Mouse (Mus musculus) heart, adult 8-10 months (tissue): ENCODE results near the gene Rexo5. TPM values are rescaled to one million over a fixed set of nuclear protein-coding genes. Genes with fewer than 3 reads are reported as not detected.
A peak's percentile ranks its signal among the peaks of the same experiment; 100 is the strongest.

Source experiments
- DNase-seq: peaks from one replicate; pipeline ENCODE4 v3.0.0; 2022; ENCODE audit warnings: low spot score
- total RNA-seq, 4 experiments: library from RNA; stranded (reverse); gene quantifications; 2 replicates each; pipeline ENCODE4 v1.2.4; 2022

Gene Rexo5
- total RNA-seq, 4 experiments from 2014 or later, result 1.1 to 3.3 (median 2.4) TPM

GRCm38 (mm10) chr7:119845541-119845940, 51.7 kb downstream of the Rexo5 start:
- no peak for DNase-seq

DNA sequence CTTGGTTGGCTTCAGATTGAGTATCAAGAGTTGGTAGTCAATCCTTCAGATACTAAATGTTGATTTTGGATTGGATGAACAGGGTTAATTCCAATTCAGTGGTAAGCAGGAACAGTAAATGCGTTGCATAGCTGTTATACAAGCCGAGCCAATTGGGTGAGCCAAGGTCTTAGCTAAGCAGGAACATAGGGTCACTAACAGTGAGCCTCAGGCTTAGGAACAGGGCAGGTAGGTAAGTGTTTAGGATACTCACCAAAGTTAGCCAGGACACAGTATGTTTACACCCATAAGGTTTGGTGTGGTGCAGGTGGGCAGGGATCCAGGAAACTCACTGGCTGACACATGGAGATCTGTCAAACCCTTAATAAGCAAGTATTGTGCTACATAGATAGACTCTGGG, 53.6 kb downstream of the Rexo5 start:
- no peak for DNase-seq

GRCm38 (mm10) chr7:119849096-119849495, 55.3 kb downstream of the Rexo5 start:
- peak; percentile 78 for DNase-seq

DNA sequence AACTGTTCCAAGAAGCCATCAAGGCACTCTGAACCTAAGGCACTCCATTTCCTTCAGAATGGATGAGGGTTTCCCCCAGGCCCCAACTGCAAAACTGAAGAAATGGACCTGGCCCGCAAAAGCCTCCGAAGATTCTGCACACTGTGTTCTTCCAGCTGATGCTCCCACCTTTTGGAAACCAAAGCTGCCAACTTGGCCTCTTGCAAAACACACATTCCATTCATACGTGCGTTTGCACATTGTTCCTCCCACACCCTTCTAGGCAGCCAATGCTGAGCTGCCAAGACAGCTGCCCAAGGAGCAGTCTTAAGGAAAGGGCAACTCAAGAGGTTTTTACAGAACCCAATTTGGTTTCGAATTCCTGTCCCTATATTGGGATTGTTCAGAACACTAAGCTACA, 56.9 kb downstream of the Rexo5 start:
- peak; percentile 41 for DNase-seq

DNA sequence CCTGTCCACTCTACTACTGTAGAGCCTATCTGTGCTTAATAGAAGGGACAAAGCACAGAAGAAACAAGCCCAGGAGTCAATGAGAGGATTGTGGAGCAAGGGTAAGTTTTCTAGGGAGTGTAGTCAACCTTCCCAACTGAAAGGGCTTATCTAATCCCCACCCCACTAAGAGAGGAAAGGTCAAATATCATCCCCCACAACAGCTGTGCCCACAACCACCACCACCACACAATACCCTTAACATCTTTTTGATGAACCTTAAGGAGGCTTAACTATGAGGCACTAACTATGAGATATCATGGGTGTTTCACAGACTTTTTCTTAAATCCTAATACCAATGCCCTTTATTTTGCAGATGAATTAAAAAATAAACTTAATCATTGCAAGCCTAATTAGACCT, 58.7 kb downstream of the Rexo5 start:
- DNase-seq, result no peak

- DNase-seq, result no peak
These were observed 59.4 kb downstream of the Rexo5 start for GRCm38 (mm10) chr7:119853186-119853585.

DNA sequence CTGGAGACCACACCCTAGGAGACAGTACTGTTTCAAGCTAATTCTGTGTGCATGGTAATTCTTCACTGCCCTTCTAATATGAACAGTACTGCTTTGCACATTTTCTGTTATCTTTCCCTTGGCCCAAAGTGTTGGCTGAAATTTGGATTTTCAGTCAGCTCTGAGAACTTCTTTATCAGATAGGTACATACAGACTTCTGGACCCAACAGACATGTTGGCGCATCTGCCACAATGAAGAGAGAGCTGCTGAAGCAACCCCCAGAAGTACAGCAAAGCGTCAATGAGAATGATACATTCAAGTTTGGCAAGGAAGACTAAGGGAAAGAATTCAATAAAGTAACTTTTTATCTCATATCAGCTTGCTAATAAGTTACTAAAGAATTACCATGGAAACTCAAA, 60.6 kb downstream of the Rexo5 start:
- no peak for DNase-seq

- no peak for DNase-seq
These were observed 61.2 kb downstream of the Rexo5 start for GRCm38 (mm10) chr7:119855031-119855430.

- DNase-seq, result no peak
These were observed 65.7 kb downstream of the Rexo5 start for GRCm38 (mm10) chr7:119859476-119859875.

- DNase-seq, result no peak
These were observed 66.3 kb downstream of the Rexo5 start for GRCm38 (mm10) chr7:119860116-119860515.

GRCm38 (mm10) chr7:119860554-119860953, 66.7 kb downstream of the Rexo5 start:
- no peak for DNase-seq

DNA sequence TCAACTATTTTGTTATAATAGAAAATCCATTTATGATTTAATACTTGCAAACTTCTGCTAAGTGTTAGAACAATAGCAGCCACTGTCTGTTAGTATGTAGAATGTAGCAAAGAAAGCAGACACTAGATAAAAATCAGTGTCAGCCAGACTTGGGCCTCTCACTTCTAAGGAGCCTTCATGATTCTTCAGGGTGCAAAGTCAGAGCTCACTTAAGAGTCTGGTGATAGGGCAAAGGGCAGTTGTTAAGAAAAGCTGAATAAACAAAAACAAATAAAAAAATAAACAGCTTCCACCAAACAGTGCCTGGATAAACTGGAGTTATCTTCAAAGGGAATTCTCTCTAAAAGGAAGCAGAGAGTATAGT, 67.1 kb downstream of the Rexo5 start:
- no peak for DNase-seq

- peak; percentile 50 for DNase-seq
These were observed 67.7 kb downstream of the Rexo5 start for GRCm38 (mm10) chr7:119861335-119862091.

- no peak for DNase-seq
These were observed 68.4 kb downstream of the Rexo5 start for GRCm38 (mm10) chr7:119862167-119862566.

DNA sequence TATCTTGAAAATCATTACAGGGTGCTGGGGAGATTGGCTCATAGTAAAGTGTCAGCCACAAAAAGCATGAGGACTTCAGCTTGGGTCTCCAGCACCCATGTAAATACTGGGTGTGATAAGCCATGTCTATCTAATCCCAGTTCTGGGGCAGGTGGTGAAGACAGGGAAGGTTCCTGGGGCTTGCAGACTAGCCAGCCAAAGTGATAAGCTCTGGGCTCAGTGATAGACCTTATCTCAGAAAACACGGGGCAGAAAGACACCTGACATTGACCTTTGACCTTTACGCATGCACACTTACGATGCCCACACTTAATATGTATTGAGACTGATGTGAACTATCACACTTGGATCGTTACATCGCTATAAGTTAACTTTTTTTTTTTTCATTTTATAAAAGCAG, 70.7 kb downstream of the Rexo5 start:
- DNase-seq, result no peak

GRCm38 (mm10) chr7:119866136-119866535, 72.3 kb downstream of the Rexo5 start:
- no peak for DNase-seq

GRCm38 (mm10) chr7:119872204-119872603, 78.4 kb downstream of the Rexo5 start:
- DNase-seq, result no peak

GRCm38 (mm10) chr7:119873050-119873449, 79.2 kb downstream of the Rexo5 start:
- no peak for DNase-seq

GRCm38 (mm10) chr7:119875776-119876440, 82.1 kb downstream of the Rexo5 start:
- peak; percentile 36 for DNase-seq

GRCm38 (mm10) chr7:119879171-119879570, 85.4 kb downstream of the Rexo5 start:
- DNase-seq, result no peak

GRCm38 (mm10) chr7:119880345-119880744, 86.5 kb downstream of the Rexo5 start:
- peak; percentile 29 for DNase-seq

GRCm38 (mm10) chr7:119881229-119881628, 87.4 kb downstream of the Rexo5 start:
- no peak for DNase-seq

- DNase-seq, result no peak
These were observed 94.1 kb downstream of the Rexo5 start for GRCm38 (mm10) chr7:119887887-119888286.
